Mouse (Mus musculus): ENCODE measurements around the gene Rcor1. TPM values are rescaled to one million over a fixed set of nuclear protein-coding genes. Genes with fewer than 3 reads are reported as not detected.
A peak's percentile ranks its signal among the peaks of the same experiment; 100 is the strongest.

Rcor1 gene
- polyA plus RNA-seq (2014; fragmentation: Nextera tagmentation; extraction: Ambion mirVana): 17.6 and 19.2 TPM in 2 replicates

DNA sequence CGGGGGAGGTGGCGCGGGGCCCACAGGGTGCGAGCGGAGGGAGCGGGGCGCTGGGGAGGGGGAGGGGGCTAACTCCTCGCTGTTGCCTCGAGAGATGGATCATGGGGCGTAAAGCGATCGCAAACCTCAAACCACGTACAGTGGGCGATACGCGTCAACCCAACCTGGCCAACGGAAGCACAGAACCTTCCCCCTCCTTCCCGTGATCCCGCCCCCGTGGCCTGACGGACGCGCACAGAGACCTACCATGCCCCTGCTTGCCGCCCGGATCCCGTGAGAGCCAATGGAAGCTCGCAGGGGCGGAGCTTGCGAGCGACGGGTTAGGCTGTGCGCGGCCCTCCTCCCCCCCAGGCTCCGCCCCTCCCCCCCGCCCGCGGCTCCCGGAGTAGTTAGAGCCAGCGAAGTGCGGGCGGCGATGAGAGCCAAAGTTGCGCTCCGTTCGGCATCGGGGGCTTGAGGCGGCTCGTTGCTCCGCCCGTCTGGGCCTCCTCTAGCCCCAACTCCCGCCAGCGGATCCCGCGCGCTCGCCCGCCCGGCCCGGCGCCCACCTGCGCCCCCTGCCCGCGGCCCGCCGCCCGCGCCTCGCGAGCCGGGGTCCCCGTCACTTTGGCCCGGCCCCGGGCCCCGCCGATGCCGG lies at the start of gene Rcor1:
Rcor1 (plus strand) TSS at position 376 of the 637 bp plus-strand sequence.
- Histone ChIP-seq H3K9me3 (ENCODE audit: control insufficient read depth, low read depth, low read length) (no peaks in the 10 kb centered on the region), H3K9ac (replicated peaks; ENCODE audit: low read depth, low read length) (peak within 1 kb of the TSS; percentile 96), H3K4me1 (ENCODE audit: control insufficient read depth, insufficient read depth, low read length) (peaks cover 14% of the 10 kb centered on the region; the same call in 1 of the 2 replicates), H3K27ac (ENCODE audit: low read length) (peak within 1 kb of the TSS; percentile 99), H3K27me3 (ENCODE audit: control insufficient read depth, insufficient read depth, low read length) (no peaks in the 10 kb centered on the region), H3K4me2 (replicated peaks; ENCODE audit: low read depth, low read length) (peak within 1 kb of the TSS; percentile 96), H3K36me3 (ENCODE audit: control insufficient read depth, insufficient read depth, low read length) (no peaks in the 10 kb centered on the region), H3K4me3 (ENCODE audit: low read depth, low read length) (peak within 1 kb of the TSS; percentile 87)
- peak; percentile 96 for ATAC-seq (ENCODE audit: insufficient number of reproducible peaks, insufficient read depth, low FRiP score, low read depth)
- under 1% methylated on average over 57 of the region's 76 CpGs for WGBS

DNA sequence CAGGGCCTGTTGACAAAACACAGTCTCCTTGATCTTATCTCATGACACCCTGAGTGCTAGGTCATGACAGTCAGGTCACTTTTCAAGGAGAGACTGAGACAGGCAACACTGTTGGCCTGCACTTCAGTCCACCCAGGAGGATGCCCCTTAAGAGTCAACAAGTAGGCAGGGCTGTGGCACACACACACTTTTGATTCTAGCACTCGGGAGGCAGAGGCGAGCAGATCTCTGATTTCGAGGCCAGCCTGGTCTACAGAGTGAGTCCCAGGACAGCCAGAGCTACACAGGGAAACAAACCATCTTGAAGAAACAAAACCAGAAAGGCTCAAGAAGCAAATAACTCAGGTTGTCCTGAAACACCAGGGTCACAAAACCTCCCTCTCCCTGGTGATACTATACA lies 49.7 kb upstream of the Rcor1 start:
- Histone ChIP-seq H3K9ac (replicated peaks; ENCODE audit: low read depth, low read length) (no peak overlapping the region), H3K27me3 (ENCODE audit: control insufficient read depth, insufficient read depth, low read length) (no peaks in the 10 kb centered on the region), H3K4me1 (ENCODE audit: control insufficient read depth, insufficient read depth, low read length) (peaks cover 16% of the 10 kb centered on the region), H3K27ac (ENCODE audit: low read length) (no peak overlapping the region), H3K4me2 (replicated peaks; ENCODE audit: low read depth, low read length) (no peak overlapping the region), H3K36me3 (ENCODE audit: control insufficient read depth, insufficient read depth, low read length) (no peaks in the 10 kb centered on the region), H3K9me3 (ENCODE audit: control insufficient read depth, low read depth, low read length) (no peaks in the 10 kb centered on the region), H3K4me3 (ENCODE audit: low read depth, low read length) (no peak overlapping the region)
- no peak for ATAC-seq (ENCODE audit: insufficient number of reproducible peaks, insufficient read depth, low FRiP score, low read depth)
- 96% methylated on average over 3 of the region's 3 CpGs for WGBS

DNA sequence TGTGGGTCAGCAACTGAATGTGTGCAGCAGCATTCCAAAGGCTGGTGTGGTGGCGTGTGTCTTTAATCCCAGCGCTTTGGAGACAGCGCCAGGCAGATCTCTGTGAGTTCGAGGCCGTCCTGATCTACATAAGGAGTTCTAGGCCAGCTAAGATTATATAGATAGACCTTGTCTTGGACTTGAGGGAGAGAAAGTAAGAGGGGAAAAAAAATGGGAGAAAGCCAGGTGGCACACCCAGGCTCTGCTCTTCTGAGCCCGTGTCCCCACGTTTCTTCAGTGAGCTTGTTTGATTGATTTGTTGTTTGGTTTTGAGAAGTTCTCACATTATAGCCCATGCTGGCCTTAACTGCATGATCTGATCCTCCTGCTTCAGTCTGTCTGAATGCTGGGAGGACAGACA lies 48.7 kb upstream of the Rcor1 start:
- H3K36me3 ChIP-seq (ENCODE audit: control insufficient read depth, insufficient read depth, low read length): no peaks in the 10 kb centered on the region
- 77% methylated on average over 7 of the region's 7 CpGs for WGBS

DNA sequence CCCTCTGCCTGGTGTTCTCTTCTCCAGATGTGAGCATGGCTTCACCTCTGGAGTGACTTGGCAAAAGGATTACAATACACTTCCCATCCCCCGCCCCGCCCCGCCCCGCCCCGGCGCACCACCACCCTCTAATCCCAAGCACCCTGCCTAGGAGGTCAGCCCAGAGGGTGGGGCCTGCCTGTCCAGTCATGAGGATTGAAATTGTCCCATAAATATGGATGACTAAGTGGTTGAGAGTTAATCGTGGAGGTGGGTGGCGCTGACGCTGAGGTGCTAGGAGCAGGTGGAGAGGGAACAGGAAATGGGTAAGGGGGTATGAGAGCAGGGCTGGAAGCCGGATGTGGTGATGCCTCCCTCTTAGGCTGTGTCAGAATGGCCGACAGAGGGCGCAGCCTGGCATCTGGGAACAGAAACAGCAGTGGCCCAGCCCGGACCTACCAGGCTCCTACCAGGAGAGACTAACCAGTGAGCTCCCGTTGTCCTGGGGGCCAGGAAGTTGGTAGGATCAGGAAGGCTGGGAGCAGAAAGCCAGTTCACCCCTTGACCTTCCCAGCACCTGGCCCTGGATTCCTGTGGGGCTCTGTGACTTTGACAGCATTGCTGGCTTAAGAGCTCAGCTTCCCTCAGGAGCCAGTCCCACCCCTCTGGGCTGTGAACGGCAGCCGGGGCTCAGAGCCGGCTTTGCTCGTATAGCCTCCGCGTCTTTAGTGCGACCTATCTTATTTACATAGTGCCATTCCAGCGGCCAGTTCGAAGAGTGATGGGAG lies 47.6 kb upstream of the Rcor1 start:
- peak overlapping the region; percentile 54 for H3K4me2 ChIP-seq (replicated peaks; ENCODE audit: low read depth, low read length)

More for the DNA sequence above, 48.7 kb upstream of the Rcor1 start:
- H3K4me1 ChIP-seq (ENCODE audit: control insufficient read depth, insufficient read depth, low read length): peaks cover 9% of the 10 kb centered on the region; the same call in 1 of the 2 replicates
- no peak overlapping the region for H3K27ac ChIP-seq (ENCODE audit: low read length)
- no peak overlapping the region for H3K4me2 ChIP-seq (replicated peaks; ENCODE audit: low read depth, low read length)
- H3K4me3 ChIP-seq (ENCODE audit: low read depth, low read length): no peak overlapping the region
- ATAC-seq (ENCODE audit: insufficient number of reproducible peaks, insufficient read depth, low FRiP score, low read depth): no peak
- H3K9ac ChIP-seq (replicated peaks; ENCODE audit: low read depth, low read length): no peak overlapping the region
- H3K9me3 ChIP-seq (ENCODE audit: control insufficient read depth, low read depth, low read length): no peaks in the 10 kb centered on the region
- no peaks in the 10 kb centered on the region for H3K27me3 ChIP-seq (ENCODE audit: control insufficient read depth, insufficient read depth, low read length)

DNA sequence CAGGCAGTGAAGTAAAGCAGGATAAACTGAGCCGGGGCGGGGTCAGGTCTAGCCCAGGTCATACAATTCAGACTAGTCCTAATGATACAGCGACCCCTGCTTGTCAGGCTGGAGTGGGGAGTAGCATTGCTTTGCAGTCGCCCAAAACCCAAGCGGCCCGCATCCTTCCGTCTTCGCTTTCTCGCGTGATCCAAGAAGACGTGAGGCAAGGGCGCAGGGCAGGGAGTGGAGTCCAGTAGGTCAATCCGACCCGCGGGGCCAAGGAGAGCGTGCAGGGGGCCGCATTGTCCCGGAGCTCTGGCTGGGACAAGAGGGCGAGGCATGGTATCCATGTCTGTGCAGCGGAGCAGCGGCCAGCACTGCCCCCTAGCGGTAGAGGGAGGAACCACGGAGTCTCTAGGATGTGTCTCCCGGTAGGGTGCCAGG lies 47.0 kb upstream of the Rcor1 start:
- ATAC-seq (ENCODE audit: insufficient number of reproducible peaks, insufficient read depth, low FRiP score, low read depth): peak; percentile 88

More for the DNA sequence above, 47.6 kb upstream of the Rcor1 start:
- ATAC-seq (ENCODE audit: insufficient number of reproducible peaks, insufficient read depth, low FRiP score, low read depth): peak; percentile 89
- Histone ChIP-seq H3K9ac (replicated peaks; ENCODE audit: low read depth, low read length) (0 out of 2 replicates have a peak overlapping the region, but pooled peaks have one; percentile 11), H3K36me3 (ENCODE audit: control insufficient read depth, insufficient read depth, low read length) (no peaks in the 10 kb centered on the region), H3K27ac (ENCODE audit: low read length) (peak overlapping the region; percentile 62; the same call in 1 of the 2 replicates), H3K4me3 (ENCODE audit: low read depth, low read length) (peak overlapping the region; percentile 37), H3K4me1 (ENCODE audit: control insufficient read depth, insufficient read depth, low read length) (peaks cover 9% of the 10 kb centered on the region; the same call in 1 of the 2 replicates), H3K9me3 (ENCODE audit: control insufficient read depth, low read depth, low read length) (no peaks in the 10 kb centered on the region), H3K27me3 (ENCODE audit: control insufficient read depth, insufficient read depth, low read length) (no peaks in the 10 kb centered on the region)
- WGBS: 5% methylated on average over 23 of the region's 23 CpGs

DNA sequence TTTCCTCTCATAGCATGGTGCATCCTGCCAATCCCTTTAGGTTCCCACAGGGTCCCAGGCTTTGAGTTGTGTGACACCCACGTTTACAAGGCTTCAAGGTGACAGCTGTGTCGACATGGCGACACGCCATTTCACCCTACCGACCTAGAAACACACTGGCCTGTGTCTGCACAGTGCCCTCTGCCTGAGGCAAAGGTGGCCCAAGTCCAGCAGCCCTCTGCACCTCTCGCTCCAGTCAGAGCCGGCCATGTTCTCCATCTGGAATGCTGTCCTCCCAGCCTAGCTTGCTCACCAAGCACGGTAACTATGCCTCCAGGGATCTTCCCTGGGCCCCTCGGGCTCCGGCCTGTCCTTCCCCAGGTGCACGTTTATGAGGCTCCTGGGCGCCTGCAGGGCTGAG lies 46.4 kb upstream of the Rcor1 start:
- no peak overlapping the region for H3K27ac ChIP-seq (ENCODE audit: low read length)
- peak overlapping the region; percentile 37; the same call in 1 of the 2 replicates for H3K4me3 ChIP-seq (ENCODE audit: low read depth, low read length)
- no peaks in the 10 kb centered on the region for H3K36me3 ChIP-seq (ENCODE audit: control insufficient read depth, insufficient read depth, low read length)
- 82% methylated on average over 12 of the region's 12 CpGs for WGBS
- ATAC-seq (ENCODE audit: insufficient number of reproducible peaks, insufficient read depth, low FRiP score, low read depth): no peak
- H3K9ac ChIP-seq (replicated peaks; ENCODE audit: low read depth, low read length): no peak overlapping the region
- H3K4me2 ChIP-seq (replicated peaks; ENCODE audit: low read depth, low read length): peak overlapping the region; percentile 54; the same call in 1 of the 2 replicates
- peaks cover 9% of the 10 kb centered on the region; the same call in 1 of the 2 replicates for H3K4me1 ChIP-seq (ENCODE audit: control insufficient read depth, insufficient read depth, low read length)
- no peaks in the 10 kb centered on the region for H3K27me3 ChIP-seq (ENCODE audit: control insufficient read depth, insufficient read depth, low read length)
- no peaks in the 10 kb centered on the region for H3K9me3 ChIP-seq (ENCODE audit: control insufficient read depth, low read depth, low read length)

More for the DNA sequence above, 47.0 kb upstream of the Rcor1 start:
- Histone ChIP-seq H3K9me3 (ENCODE audit: control insufficient read depth, low read depth, low read length) (no peaks in the 10 kb centered on the region), H3K27ac (ENCODE audit: low read length) (peak overlapping the region; percentile 62; the same call in 1 of the 2 replicates), H3K27me3 (ENCODE audit: control insufficient read depth, insufficient read depth, low read length) (no peaks in the 10 kb centered on the region), H3K36me3 (ENCODE audit: control insufficient read depth, insufficient read depth, low read length) (no peaks in the 10 kb centered on the region), H3K9ac (replicated peaks; ENCODE audit: low read depth, low read length) (0 out of 2 replicates have a peak overlapping the region, but pooled peaks have one; percentile 36), H3K4me3 (ENCODE audit: low read depth, low read length) (peak overlapping the region; percentile 37), H3K4me2 (replicated peaks; ENCODE audit: low read depth, low read length) (peak overlapping the region; percentile 54), H3K4me1 (ENCODE audit: control insufficient read depth, insufficient read depth, low read length) (peaks cover 9% of the 10 kb centered on the region; the same call in 1 of the 2 replicates)
- under 1% methylated on average over 21 of the region's 24 CpGs for WGBS

DNA sequence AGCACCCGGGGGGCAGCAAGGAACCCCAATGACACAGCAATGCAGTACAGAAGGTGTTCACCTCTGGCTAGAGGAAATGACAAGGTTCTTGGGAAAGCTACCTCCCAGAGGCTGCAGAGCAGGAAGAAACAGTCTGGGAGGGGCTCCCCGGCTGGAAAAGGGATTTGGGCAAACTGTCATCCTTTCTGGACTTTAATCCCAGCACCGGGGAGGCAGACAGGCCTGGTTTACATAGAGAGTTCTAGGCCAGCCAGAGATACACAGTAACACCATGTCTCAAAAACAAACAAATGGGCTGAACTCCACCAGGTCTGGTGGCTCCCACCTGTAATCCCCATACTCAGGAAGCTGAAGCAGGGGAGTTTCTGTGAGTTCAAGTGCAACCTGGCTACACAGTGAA lies 45.9 kb upstream of the Rcor1 start:
- 70% methylated on average over 3 of the region's 3 CpGs for WGBS
- no peak for ATAC-seq (ENCODE audit: insufficient number of reproducible peaks, insufficient read depth, low FRiP score, low read depth)
- no peak overlapping the region for H3K9ac ChIP-seq (replicated peaks; ENCODE audit: low read depth, low read length)

DNA sequence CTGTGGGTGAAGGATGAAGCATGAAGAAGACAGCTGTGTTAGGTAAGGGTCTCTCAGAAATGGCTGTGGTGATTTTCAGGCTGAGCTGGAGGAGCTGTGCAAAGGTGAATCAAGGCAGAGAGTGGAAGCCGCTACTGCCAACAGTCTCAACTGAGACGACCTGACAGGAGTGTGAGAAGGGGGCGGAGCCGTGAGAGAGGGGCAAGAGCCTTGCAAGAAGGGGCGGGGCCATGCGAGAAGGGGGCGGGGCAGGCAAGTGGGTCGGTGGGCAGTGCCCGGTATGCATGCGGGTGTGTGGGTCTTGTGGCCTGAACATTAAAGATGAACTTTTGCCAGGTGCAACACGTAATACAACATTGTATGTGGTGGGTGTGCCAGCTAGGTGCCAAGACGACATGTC lies 44.5 kb upstream of the Rcor1 start:
- no peak overlapping the region for H3K27ac ChIP-seq (ENCODE audit: low read length)
- 24% methylated on average over 12 of the region's 12 CpGs for WGBS
- H3K27me3 ChIP-seq (ENCODE audit: control insufficient read depth, insufficient read depth, low read length): no peaks in the 10 kb centered on the region
- H3K36me3 ChIP-seq (ENCODE audit: control insufficient read depth, insufficient read depth, low read length): no peaks in the 10 kb centered on the region
- peaks cover 9% of the 10 kb centered on the region; the same call in 1 of the 2 replicates for H3K4me1 ChIP-seq (ENCODE audit: control insufficient read depth, insufficient read depth, low read length)
- no peaks in the 10 kb centered on the region for H3K9me3 ChIP-seq (ENCODE audit: control insufficient read depth, low read depth, low read length)
- H3K4me3 ChIP-seq (ENCODE audit: low read depth, low read length): no peak overlapping the region
- H3K9ac ChIP-seq (replicated peaks; ENCODE audit: low read depth, low read length): no peak overlapping the region
- no peak overlapping the region for H3K4me2 ChIP-seq (replicated peaks; ENCODE audit: low read depth, low read length)
- no peak for ATAC-seq (ENCODE audit: insufficient number of reproducible peaks, insufficient read depth, low FRiP score, low read depth)

More for the DNA sequence above, 45.9 kb upstream of the Rcor1 start:
- Histone ChIP-seq H3K4me2 (replicated peaks; ENCODE audit: low read depth, low read length) (no peak overlapping the region), H3K27me3 (ENCODE audit: control insufficient read depth, insufficient read depth, low read length) (no peaks in the 10 kb centered on the region), H3K9me3 (ENCODE audit: control insufficient read depth, low read depth, low read length) (no peaks in the 10 kb centered on the region), H3K4me1 (ENCODE audit: control insufficient read depth, insufficient read depth, low read length) (peaks cover 9% of the 10 kb centered on the region; the same call in 1 of the 2 replicates), H3K4me3 (ENCODE audit: low read depth, low read length) (no peak overlapping the region), H3K36me3 (ENCODE audit: control insufficient read depth, insufficient read depth, low read length) (no peaks in the 10 kb centered on the region), H3K27ac (ENCODE audit: low read length) (no peak overlapping the region)
